Mouse (Mus musculus): ENCODE results near the gene Traf2. TPM values are rescaled to one million over a fixed set of nuclear protein-coding genes. Genes with fewer than 3 reads are reported as not detected.

Traf2 gene
- polyA plus RNA-seq, 1 experiment = 15.3 TPM

GRCm38 (mm10) chr2:25505000-25505399, 41.7 kb downstream of the Traf2 start:
- no peak for DNase-seq
- no peak overlapping the region for H3K27ac ChIP-seq (ENCODE audit: insufficient read depth, low read depth, low read length)
- no peaks in the 10 kb centered on the region for H3K27me3 ChIP-seq (replicated peaks; ENCODE audit: control insufficient read depth, insufficient read depth, low read length)
- H3K36me3 ChIP-seq (ENCODE audit: control insufficient read depth, insufficient read depth, low read length) = no peaks in the 10 kb centered on the region
- TF ChIP-seq POLR2A (IDR thresholded peaks at IDR 0.05; ENCODE audit: low read depth, low read length) (no peak), CTCF (conservative IDR thresholded peaks at IDR 0.05; ENCODE audit: insufficient read depth, insufficient read length, low read depth, low read length) (no peak)
- H3K4me1 ChIP-seq (ENCODE audit: control insufficient read depth, insufficient read depth, low read length) = peaks cover 9% of the 10 kb centered on the region; the same call in 1 of the 2 replicates
- H3K4me3 ChIP-seq (ENCODE audit: insufficient read depth, low read depth, low read length) = no peak overlapping the region
- 79% methylated on average over 1 of the region's 1 CpGs for WGBS

- WGBS = 96% methylated on average over 19 of the region's 19 CpGs
- peaks cover 11% of the 10 kb centered on the region; the same call in 1 of the 2 replicates for H3K4me1 ChIP-seq (ENCODE audit: control insufficient read depth, insufficient read depth, low read length)
- no peak for DNase-seq
- H3K27ac ChIP-seq (ENCODE audit: insufficient read depth, low read depth, low read length) = no peak overlapping the region
- no peaks in the 10 kb centered on the region for H3K36me3 ChIP-seq (ENCODE audit: control insufficient read depth, insufficient read depth, low read length)
- H3K4me3 ChIP-seq (ENCODE audit: insufficient read depth, low read depth, low read length) = no peak overlapping the region
- no peak for TF ChIP-seq POLR2A (IDR thresholded peaks at IDR 0.05; ENCODE audit: low read depth, low read length)
- TF ChIP-seq CTCF (conservative IDR thresholded peaks at IDR 0.05; ENCODE audit: insufficient read depth, insufficient read length, low read depth, low read length) = no peak
- no peaks in the 10 kb centered on the region for H3K27me3 ChIP-seq (replicated peaks; ENCODE audit: control insufficient read depth, insufficient read depth, low read length)
Observed at GRCm38 (mm10) chr2:25504538-25504937, 42.2 kb downstream of the Traf2 start.

- no peak overlapping the region for H3K27ac ChIP-seq (ENCODE audit: insufficient read depth, low read depth, low read length)
Observed at GRCm38 (mm10) chr2:25502726-25503125, 44.0 kb downstream of the Traf2 start.

DNA sequence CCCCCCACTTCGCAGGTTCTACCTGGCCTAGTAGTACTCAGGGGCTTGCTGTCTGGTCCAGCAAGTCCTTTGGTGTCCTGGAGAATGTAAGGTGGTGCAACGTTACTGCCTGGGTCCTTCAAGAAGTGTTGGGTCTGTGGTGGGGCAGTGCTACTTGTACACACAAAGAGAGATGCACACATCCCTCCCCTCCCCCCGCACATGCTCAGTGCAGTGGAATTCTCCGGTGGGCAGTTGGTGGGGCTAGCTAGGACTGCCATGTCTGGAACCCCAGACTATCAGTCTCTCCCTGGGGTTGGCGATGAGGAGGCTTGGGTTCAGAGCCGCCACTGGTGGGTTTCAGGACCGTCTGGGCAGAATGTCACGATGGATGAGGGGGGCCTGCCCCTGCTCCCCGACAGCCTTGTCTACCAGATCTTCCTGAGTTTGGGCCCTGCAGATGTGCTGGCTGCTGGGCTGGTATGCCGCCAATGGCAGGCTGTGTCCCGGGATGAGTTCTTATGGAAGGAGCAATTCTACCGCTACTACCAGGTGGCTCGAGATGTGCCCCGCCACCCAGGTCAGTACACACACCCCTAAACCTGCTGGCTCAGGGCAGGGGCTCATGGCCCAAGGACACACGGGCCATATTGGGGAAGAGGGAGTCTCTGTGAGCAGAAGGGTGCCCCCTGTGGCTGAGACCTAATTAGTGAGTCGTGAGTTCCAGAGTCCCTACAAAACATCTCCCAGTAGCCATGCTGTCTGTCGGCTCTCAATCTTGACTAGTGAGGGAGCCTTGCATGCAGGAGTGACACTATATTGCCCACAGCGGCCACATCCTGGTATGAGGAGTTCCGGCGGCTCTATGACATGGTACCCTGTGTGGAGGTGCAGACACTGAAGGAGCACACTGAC, 44.9 kb downstream of the Traf2 start, which contains the start of gene C8g:
TSS of gene C8g (minus strand) at position 127 of the 894 bp plus-strand sequence.
- H3K4me1 ChIP-seq (ENCODE audit: control insufficient read depth, insufficient read depth, low read length) = peaks cover 11% of the 10 kb centered on the region; the same call in 1 of the 2 replicates
- H3K27me3 ChIP-seq (replicated peaks; ENCODE audit: control insufficient read depth, insufficient read depth, low read length) = no peaks in the 10 kb centered on the region
- H3K4me3 ChIP-seq (ENCODE audit: insufficient read depth, low read depth, low read length) = peak within 1 kb of the TSS; percentile 92
- no peak for DNase-seq
- WGBS = 67% methylated on average over 20 of the region's 20 CpGs
- TF ChIP-seq POLR2A (IDR thresholded peaks at IDR 0.05; ENCODE audit: low read depth, low read length) (no peak), CTCF (conservative IDR thresholded peaks at IDR 0.05; ENCODE audit: insufficient read depth, insufficient read length, low read depth, low read length) (no peak)
- H3K27ac ChIP-seq (ENCODE audit: insufficient read depth, low read depth, low read length) = peak within 1 kb of the TSS; percentile 93
- H3K36me3 ChIP-seq (ENCODE audit: control insufficient read depth, insufficient read depth, low read length) = no peaks in the 10 kb centered on the region

More at GRCm38 (mm10) chr2:25502726-25503125, 44.0 kb downstream of the Traf2 start:
- no peak for DNase-seq
- no peak for TF ChIP-seq CTCF (conservative IDR thresholded peaks at IDR 0.05; ENCODE audit: insufficient read depth, insufficient read length, low read depth, low read length)
- TF ChIP-seq POLR2A (IDR thresholded peaks at IDR 0.05; ENCODE audit: low read depth, low read length) = no peak
- Histone ChIP-seq H3K4me1 (ENCODE audit: control insufficient read depth, insufficient read depth, low read length) (peaks cover 11% of the 10 kb centered on the region; the same call in 1 of the 2 replicates), H3K4me3 (ENCODE audit: insufficient read depth, low read depth, low read length) (no peak overlapping the region), H3K36me3 (ENCODE audit: control insufficient read depth, insufficient read depth, low read length) (no peaks in the 10 kb centered on the region), H3K27me3 (replicated peaks; ENCODE audit: control insufficient read depth, insufficient read depth, low read length) (no peaks in the 10 kb centered on the region)
- 80% methylated on average over 3 of the region's 3 CpGs for WGBS

DNA sequence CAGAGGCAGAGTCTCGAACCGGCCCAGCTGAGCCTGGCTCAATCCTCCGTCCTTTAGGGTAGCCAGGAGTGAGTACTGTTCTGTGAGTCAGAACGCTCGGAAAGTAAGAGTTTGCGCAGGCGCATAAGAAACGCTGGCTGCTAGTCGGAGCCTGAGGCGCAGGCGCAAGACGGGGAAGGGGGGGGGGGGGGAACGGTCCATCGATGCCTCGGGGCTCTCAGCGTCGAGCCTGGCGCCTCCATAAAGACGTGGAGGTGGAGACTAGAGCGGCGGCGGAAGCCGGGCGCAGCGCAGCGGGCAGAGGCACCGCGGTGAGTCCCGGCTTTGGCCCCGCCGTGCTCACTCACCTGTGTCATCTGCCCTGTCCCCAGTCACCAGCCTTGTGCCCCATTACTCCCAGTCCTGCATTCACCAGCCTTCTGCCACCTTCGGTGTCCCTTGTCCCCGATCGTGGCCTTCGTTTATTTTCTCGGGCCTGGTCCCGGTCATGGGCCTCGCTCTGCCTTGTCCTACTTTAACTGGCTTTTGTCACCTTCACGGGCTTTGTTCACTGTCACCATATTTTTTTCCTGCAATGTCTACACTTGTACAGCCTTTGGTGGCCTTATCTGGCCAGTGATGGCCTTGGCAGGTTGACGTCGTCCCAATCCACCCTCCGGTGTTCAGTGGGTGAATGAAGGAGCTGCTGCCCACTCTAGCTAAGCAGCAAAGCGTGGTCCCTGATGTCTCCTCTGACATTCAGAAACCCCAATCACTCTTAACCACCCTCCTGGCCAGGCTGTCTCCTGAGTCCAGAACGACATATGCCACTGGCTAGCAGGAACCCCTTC, 45.9 kb downstream of the Traf2 start, which contains the start of gene Fbxw5:
TSS of gene Fbxw5 (plus strand) at position 175 of the 830 bp plus-strand sequence.
- Histone ChIP-seq H3K36me3 (ENCODE audit: control insufficient read depth, insufficient read depth, low read length) (no peaks in the 10 kb centered on the region), H3K27me3 (replicated peaks; ENCODE audit: control insufficient read depth, insufficient read depth, low read length) (no peaks in the 10 kb centered on the region), H3K27ac (ENCODE audit: insufficient read depth, low read depth, low read length) (peak within 1 kb of the TSS; percentile 93), H3K4me1 (ENCODE audit: control insufficient read depth, insufficient read depth, low read length) (peaks cover 11% of the 10 kb centered on the region; the same call in 1 of the 2 replicates), H3K4me3 (ENCODE audit: insufficient read depth, low read depth, low read length) (peak within 1 kb of the TSS; percentile 92)
- no peak for TF ChIP-seq POLR2A (IDR thresholded peaks at IDR 0.05; ENCODE audit: low read depth, low read length)
- TF ChIP-seq CTCF (conservative IDR thresholded peaks at IDR 0.05; ENCODE audit: insufficient read depth, insufficient read length, low read depth, low read length) = no peak
- under 1% methylated on average over 36 of the region's 44 CpGs for WGBS
- peak; percentile 94 for DNase-seq

DNA sequence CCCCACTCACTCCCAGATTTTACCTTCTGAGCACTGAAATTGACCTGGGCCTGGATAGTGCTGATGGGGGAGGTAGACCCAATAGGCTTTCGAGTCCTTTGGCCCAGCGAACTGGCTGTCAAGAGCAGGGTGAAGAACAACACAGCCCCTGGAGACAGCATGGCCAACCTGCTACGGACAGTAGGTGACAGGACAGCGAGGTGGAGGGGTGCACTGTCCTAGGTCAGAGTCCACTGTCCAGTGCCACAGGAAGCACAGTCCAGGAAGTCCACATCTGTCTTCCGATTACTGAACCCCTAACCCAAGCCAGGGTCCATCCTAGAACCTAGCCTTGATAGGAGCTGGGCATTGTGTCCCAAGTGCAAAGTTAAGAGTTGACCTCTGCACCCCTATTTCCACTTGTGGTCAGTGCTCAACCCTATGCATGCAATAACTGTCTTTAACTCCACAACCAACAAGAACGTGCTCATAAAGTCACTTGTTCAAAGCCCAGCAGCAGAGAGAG, 46.6 kb downstream of the Traf2 start:
- Histone ChIP-seq H3K27ac (ENCODE audit: insufficient read depth, low read depth, low read length) (peak overlapping the region; percentile 84), H3K36me3 (ENCODE audit: control insufficient read depth, insufficient read depth, low read length) (no peaks in the 10 kb centered on the region), H3K4me3 (ENCODE audit: insufficient read depth, low read depth, low read length) (peak overlapping the region; percentile 55), H3K4me1 (ENCODE audit: control insufficient read depth, insufficient read depth, low read length) (peaks cover 11% of the 10 kb centered on the region; the same call in 1 of the 2 replicates), H3K27me3 (replicated peaks; ENCODE audit: control insufficient read depth, insufficient read depth, low read length) (no peaks in the 10 kb centered on the region)
- no peak for TF ChIP-seq CTCF (conservative IDR thresholded peaks at IDR 0.05; ENCODE audit: insufficient read depth, insufficient read length, low read depth, low read length)
- peak; percentile 32 for TF ChIP-seq POLR2A (IDR thresholded peaks at IDR 0.05; ENCODE audit: low read depth, low read length)
- no peak for DNase-seq
- WGBS = 56% methylated on average over 6 of the region's 6 CpGs

All from kidney, adult 2 months (tissue).